Mouse (Mus musculus) mouse trophoblast stem cell (cell line): ENCODE measurements around the gene Vcp.

Experiments
- in situ Hi-C, 2 experiments: fragments of 300-500 bp; cut with MseI, MboI; formaldehyde crosslinking; loops; 2 replicates in 1 of 2; 3 replicates in 1 of 2; pipeline ENCODE4 v1.15.1; 2025

The Vcp gene

GRCm38 (mm10) chr4:42945445-42945844, 54.9 kb downstream of the Vcp start:
- in situ Hi-C loops, result no loop called here

- in situ Hi-C loops, result no loop called here
These were observed 55.3 kb downstream of the Vcp start for GRCm38 (mm10) chr4:42945043-42945442.

- in situ Hi-C loops, result loop anchor here in 1 of 2 experiments (5.0 kb wide), 1 partner anchor 67 kb away; no protein-coding TSS in a partner anchor
These were observed 56.1 kb downstream of the Vcp start for GRCm38 (mm10) chr4:42944185-42944584.

GRCm38 (mm10) chr4:42943341-42943740, 57.0 kb downstream of the Vcp start:
- in situ Hi-C loops, result loop anchor here in 1 of 2 experiments (5.0 kb wide), 1 partner anchor 66 kb away; no protein-coding TSS in a partner anchor

- in situ Hi-C loops, result loop anchor here in 1 of 2 experiments (5.0 kb wide), 1 partner anchor 64 kb away; no protein-coding TSS in a partner anchor
These were observed 58.9 kb downstream of the Vcp start for GRCm38 (mm10) chr4:42941396-42941795.

GRCm38 (mm10) chr4:42933630-42934029, 66.7 kb downstream of the Vcp start:
- in situ Hi-C loops, result loop anchor here in 1 of 2 experiments (5.0 kb wide), 1 partner anchor 56 kb away; no protein-coding TSS in a partner anchor

- in situ Hi-C loops, result loop anchor here in 1 of 2 experiments (5.0 kb wide), 1 partner anchor 55 kb away; no protein-coding TSS in a partner anchor
These were observed 67.9 kb downstream of the Vcp start for GRCm38 (mm10) chr4:42932229-42932969.
